Mouse (Mus musculus): ENCODE measurements around the gene Secisbp2.

The Secisbp2 gene

GRCm38 (mm10) chr13:51732097-51732664 lies 80.7 kb downstream of the Secisbp2 start:
- DNase-seq (ENCODE audit: low spot score in 2 of 2) = no peak

All from left cerebral cortex, adult 9 months (tissue).